Mouse (Mus musculus) myocyte (in vitro differentiated cells): ENCODE measurements around the gene Cabp7. TPM values are rescaled to one million over a fixed set of nuclear protein-coding genes. Genes with fewer than 3 reads are reported as not detected.

ENCODE experiments used
- H3K27me3 ChIP-seq: one replicate; pipeline ENCODE4 v1.6.1; 2011; ENCODE audit not compliant: control insufficient read depth, insufficient read depth, insufficient read length
- H3K36me3 ChIP-seq: one replicate; pipeline ENCODE4 v1.6.1; 2011; ENCODE audit not compliant: control insufficient read depth, insufficient read depth
- H3K4me2 ChIP-seq: one replicate; pipeline ENCODE4 v1.6.1; 2011; ENCODE audit warnings: low read depth, control low read depth
- H3K4me3 ChIP-seq: one replicate; pipeline ENCODE4 v1.5.1; 2011; ENCODE audit warnings: mild to moderate bottlenecking, control low read depth, moderate library complexity
- H3K79me2 ChIP-seq: one replicate; pipeline ENCODE4 v1.6.1; 2011; ENCODE audit not compliant: control insufficient read depth, insufficient read depth
- H3ac ChIP-seq: one replicate; pipeline ENCODE4 v1.6.1; 2011; ENCODE audit not compliant: control insufficient read depth, insufficient read length
- CEBPB ChIP-seq: IDR thresholded peaks from 2 replicates; pipeline ENCODE4 v1.6.1; 2011; ENCODE audit warnings: mild to moderate bottlenecking, moderate library complexity; ENCODE audit not compliant: poor library complexity, insufficient read depth, severe bottlenecking
- E2F4 ChIP-seq: IDR thresholded peaks from one replicate; pipeline ENCODE4 v1.6.1; 2011; ENCODE audit warnings: mild to moderate bottlenecking, control low read depth, moderate library complexity; ENCODE audit not compliant: insufficient read depth
- MAX ChIP-seq: IDR thresholded peaks from one replicate; pipeline ENCODE4 v1.6.1; 2011; ENCODE audit warnings: low read depth, mild to moderate bottlenecking, control low read depth
- MYOD1 ChIP-seq, 3 experiments: IDR thresholded peaks; one replicate each; pipeline ENCODE4 v1.6.1; 2011; ENCODE audit warnings: control low read depth in 2 of 3, low read depth in 2 of 3, mild to moderate bottlenecking in 2 of 3, moderate library complexity in 1 of 3; ENCODE audit not compliant: insufficient read length in 2 of 3, control insufficient read depth in 1 of 3
- MYOG ChIP-seq, 3 experiments: IDR thresholded peaks; one replicate each; pipeline ENCODE4 v1.6.1; 2011; ENCODE audit warnings: control low read depth in 2 of 3, low read depth in 2 of 3, mild to moderate bottlenecking in 2 of 3; ENCODE audit not compliant: insufficient read length in 2 of 3, control insufficient read depth in 1 of 3, insufficient read depth in 1 of 3
- POLR2A ChIP-seq: IDR thresholded peaks from one replicate; pipeline ENCODE4 v1.6.1; 2011; ENCODE audit warnings: low read depth, mild to moderate bottlenecking, control low read depth, moderate library complexity; ENCODE audit not compliant: insufficient read length
- POLR2AphosphoS2 ChIP-seq: IDR thresholded peaks from one replicate; pipeline ENCODE4 v1.6.1; 2011; ENCODE audit warnings: low read depth, control low read depth; ENCODE audit not compliant: insufficient read length
- REST ChIP-seq: IDR thresholded peaks from one replicate; pipeline ENCODE4 v1.6.1; 2011; ENCODE audit warnings: mild to moderate bottlenecking, control low read depth, moderate library complexity; ENCODE audit not compliant: insufficient read depth, insufficient read length
- SRF ChIP-seq: IDR thresholded peaks from one replicate; pipeline ENCODE4 v1.6.1; 2011; ENCODE audit warnings: low read depth; ENCODE audit not compliant: control insufficient read depth, insufficient read length
- TCF12 ChIP-seq: IDR thresholded peaks from one replicate; pipeline ENCODE4 v1.6.1; 2011; ENCODE audit warnings: mild to moderate bottlenecking, control low read depth; ENCODE audit not compliant: poor library complexity, insufficient read depth, severe bottlenecking
- TCF3 ChIP-seq: IDR thresholded peaks from one replicate; pipeline ENCODE4 v1.6.1; 2011; ENCODE audit warnings: low read depth, control low read depth; ENCODE audit not compliant: insufficient read length
- USF1 ChIP-seq: IDR thresholded peaks from one replicate; pipeline ENCODE4 v1.6.1; 2011; ENCODE audit warnings: low read depth, mild to moderate bottlenecking, control low read depth, moderate library complexity
- polyA plus RNA-seq: library from polyadenylated mRNA; unstranded; fragments of >200 nt; fragmentation: generic; extraction: Trizol; gene quantifications from one replicate; pipeline ENCODE4 v1.2.1, GENCODE M21; 2012; ENCODE audit warnings: missing spikeins

The Cabp7 gene
- polyA plus RNA-seq, 1 experiment: 0.08 TPM

- no peaks in the 10 kb centered on the region for H3K36me3 ChIP-seq
Measured at GRCm38 (mm10) chr11:4731781-4732180, 14.8 kb downstream of the Cabp7 start.

GRCm38 (mm10) chr11:4730913-4731312 lies 15.7 kb downstream of the Cabp7 start:
- Histone ChIP-seq H3K36me3 (no peaks in the 10 kb centered on the region), H3K4me2 (no peak overlapping the region), H3K4me3 (no peak overlapping the region), H3ac (no peak overlapping the region), H3K79me2 (no peaks in the 10 kb centered on the region), H3K27me3 (no peaks in the 10 kb centered on the region)
- TF ChIP-seq POLR2A (no peak), MAX (no peak), MYOD1 (IDR thresholded peaks at IDR 0.05; ENCODE audit: control insufficient read depth in 1 of 3, insufficient read length in 2 of 3, low read depth in 2 of 3) (no peak), TCF3 (no peak), SRF (no peak), USF1 (no peak), MYOG (IDR thresholded peaks at IDR 0.05; ENCODE audit: control insufficient read depth in 1 of 3, insufficient read depth in 1 of 3, insufficient read length in 2 of 3, low read depth in 2 of 3) (no peak), CEBPB (no peak), REST (no peak), POLR2AphosphoS2 (no peak), TCF12 (no peak), E2F4 (no peak)

More at GRCm38 (mm10) chr11:4731781-4732180, 14.8 kb downstream of the Cabp7 start:
- Histone ChIP-seq H3ac (no peak overlapping the region), H3K4me2 (no peak overlapping the region), H3K4me3 (no peak overlapping the region), H3K27me3 (no peaks in the 10 kb centered on the region), H3K79me2 (no peaks in the 10 kb centered on the region)
- TF ChIP-seq REST: no peak
- no peak for TF ChIP-seq MAX
- TF ChIP-seq MYOG (IDR thresholded peaks at IDR 0.05; ENCODE audit: control insufficient read depth in 1 of 3, insufficient read depth in 1 of 3, insufficient read length in 2 of 3, low read depth in 2 of 3): no peak
- TF ChIP-seq POLR2A: no peak
- TF ChIP-seq TCF3: no peak
- no peak for TF ChIP-seq SRF
- TF ChIP-seq USF1: no peak
- TF ChIP-seq CEBPB: no peak
- no peak for TF ChIP-seq MYOD1 (IDR thresholded peaks at IDR 0.05; ENCODE audit: control insufficient read depth in 1 of 3, insufficient read length in 2 of 3, low read depth in 2 of 3)
- TF ChIP-seq POLR2AphosphoS2: no peak
- no peak for TF ChIP-seq E2F4
- TF ChIP-seq TCF12: no peak

- H3K4me2 ChIP-seq: no peak overlapping the region
- no peaks in the 10 kb centered on the region for H3K36me3 ChIP-seq
- no peaks in the 10 kb centered on the region for H3K79me2 ChIP-seq
- H3ac ChIP-seq: no peak overlapping the region
- H3K4me3 ChIP-seq: no peak overlapping the region
- no peaks in the 10 kb centered on the region for H3K27me3 ChIP-seq
- TF ChIP-seq POLR2A: no peak
- TF ChIP-seq MYOG (IDR thresholded peaks at IDR 0.05; ENCODE audit: control insufficient read depth in 1 of 3, insufficient read depth in 1 of 3, insufficient read length in 2 of 3, low read depth in 2 of 3): no peak
- no peak for TF ChIP-seq MYOD1 (IDR thresholded peaks at IDR 0.05; ENCODE audit: control insufficient read depth in 1 of 3, insufficient read length in 2 of 3, low read depth in 2 of 3)
- no peak for TF ChIP-seq SRF
- TF ChIP-seq TCF3: no peak
Measured at GRCm38 (mm10) chr11:4730096-4730495, 16.5 kb downstream of the Cabp7 start.

- no peak overlapping the region for H3K4me3 ChIP-seq
- no peaks in the 10 kb centered on the region for H3K79me2 ChIP-seq
- H3ac ChIP-seq: no peak overlapping the region
- no peak overlapping the region for H3K4me2 ChIP-seq
- no peak for TF ChIP-seq E2F4
- TF ChIP-seq TCF3: no peak
- TF ChIP-seq TCF12: no peak
- no peak for TF ChIP-seq USF1
- H3K27me3 ChIP-seq: no peaks in the 10 kb centered on the region
- H3K36me3 ChIP-seq: no peaks in the 10 kb centered on the region
Measured at GRCm38 (mm10) chr11:4729603-4730002, 17.0 kb downstream of the Cabp7 start.

DNA sequence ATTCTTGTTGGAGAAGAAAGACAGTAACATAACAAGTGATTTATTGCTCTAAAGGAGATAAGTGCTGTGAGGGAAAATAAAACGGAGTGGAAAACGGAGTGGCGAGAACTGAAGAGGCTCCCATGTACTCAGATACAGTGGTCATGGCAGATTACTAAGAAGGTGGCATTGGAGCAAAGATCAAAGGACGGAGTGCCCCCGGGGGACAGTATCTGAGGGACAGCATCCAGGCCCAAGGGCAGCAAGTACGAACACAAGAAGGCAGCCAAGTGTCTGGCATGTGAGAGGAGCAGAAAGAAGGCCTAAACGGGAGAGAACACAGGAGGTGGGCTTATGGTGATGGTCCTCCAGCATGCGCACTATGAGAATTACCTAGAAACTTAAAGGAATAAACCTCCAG lies 24.9 kb downstream of the Cabp7 start:
- Histone ChIP-seq H3K4me2 (no peak overlapping the region), H3K4me3 (no peak overlapping the region), H3K36me3 (no peaks in the 10 kb centered on the region), H3K27me3 (no peaks in the 10 kb centered on the region), H3ac (no peak overlapping the region), H3K79me2 (no peaks in the 10 kb centered on the region)
- TF ChIP-seq POLR2AphosphoS2: no peak
- no peak for TF ChIP-seq E2F4
- no peak for TF ChIP-seq TCF12
- no peak for TF ChIP-seq SRF
- TF ChIP-seq MAX: no peak
- no peak for TF ChIP-seq MYOD1 (IDR thresholded peaks at IDR 0.05; ENCODE audit: control insufficient read depth in 1 of 3, insufficient read length in 2 of 3, low read depth in 2 of 3)
- no peak for TF ChIP-seq MYOG (IDR thresholded peaks at IDR 0.05; ENCODE audit: control insufficient read depth in 1 of 3, insufficient read depth in 1 of 3, insufficient read length in 2 of 3, low read depth in 2 of 3)
- no peak for TF ChIP-seq TCF3
- TF ChIP-seq REST: no peak
- no peak for TF ChIP-seq USF1
